19 mouse cellular contexts compared by ENCODE assay signal in the genomic region with DNA sequence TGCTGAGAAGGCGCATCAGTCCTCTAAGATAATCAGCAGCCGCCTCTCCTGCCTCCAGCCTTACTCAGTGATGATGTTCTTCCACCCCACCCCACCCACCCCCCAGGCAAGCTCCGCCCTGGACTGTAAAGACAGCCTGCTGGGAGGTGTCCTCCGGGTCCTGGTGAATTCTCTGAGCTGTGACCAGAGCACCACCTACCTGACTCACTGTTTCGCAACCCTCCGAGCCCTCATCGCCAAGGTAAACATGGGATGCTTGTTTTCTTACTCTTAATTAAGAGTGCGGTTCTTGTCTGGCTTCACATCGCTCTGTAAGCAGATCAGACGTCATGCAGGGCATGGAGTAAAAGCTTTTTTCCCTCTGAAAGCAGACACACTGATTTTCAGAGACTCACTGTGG.
DNase-seq lines count a peak whose midpoint lies in the region; ATAC-seq lines count a peak whose summit lies in the region.
"Had no signal": no experiment of that assay in that cellular context is flagged by ENCODE, and none has a peak within 500 bp of the region (broad histone marks: within the 10 kb centered on the region; RNA-seq: fewer than 3 reads in every experiment).

No protein-coding gene starts in this region.

- ATAC-seq in erythroblast, adult 5-6 weeks (replicated peaks; ENCODE audit: low FRiP score, poor library complexity, severe bottlenecking) = no peak
- ATAC-seq: forebrain, embryonic 15.5 days; hindbrain, embryonic 16.5 days; intestine, embryonic 15.5 days had no signal

- DNase-seq in kidney, adult 9 months = peak; percentile 19
- DNase-seq in kidney, adult 18-20 months = no peak
- DNase-seq in urinary bladder, postnatal 14 days (ENCODE audit: low spot score) = peak; percentile 42
- no peak for DNase-seq in urinary bladder, postnatal 25 days (ENCODE audit: low spot score)
- peak; percentile 38 for DNase-seq in kidney, postnatal 14 days
- DNase-seq in embryo, embryonic 10 days (ENCODE audit: low spot score) = no peak
- DNase-seq: adrenal gland, postnatal 14 days; B cell, adult 2 months; cerebellum, adult 2 months; cerebellum, postnatal 25 days; embryo, embryonic 11 days; gastrocnemius, postnatal 10 days; heart, postnatal 10 days; left cerebral cortex, postnatal 4 days; thymus, adult 2 months had no signal

Comparison
In these comparisons a context has a peak if more than half of its experiments do, and no peak if none do; other contexts are left out.
1. DNase-seq: peak in kidney, adult 9 months (single experiment), urinary bladder, postnatal 14 days (single experiment) and kidney, postnatal 14 days (single experiment); none in kidney, adult 18-20 months (single experiment), urinary bladder, postnatal 25 days (single experiment) and embryo, embryonic 10 days (single experiment).